Mouse (Mus musculus): Measurements from ENCODE around the gene Zbtb6.

- TF ChIP-seq CTCF (IDR thresholded peaks at IDR 0.05; ENCODE audit: insufficient read depth, low read length) (no peak), POLR2A (IDR thresholded peaks at IDR 0.05; ENCODE audit: borderline replicate concordance, extremely low read depth, low read depth, low read length) (no peak)
Measured at GRCm38 (mm10) chr2:37421903-37422302, 21.1 kb downstream of the Zbtb6 start.
